Mouse (Mus musculus) brain, embryonic 14.5 days (tissue): ENCODE measurements at regions not wholly inside any gene's neighbourhood (a gene's known extent, or its start where the extent isn't known, plus 50 kb on each side); places are given as distances from the start of the nearest gene placed in this dataset.

ENCODE experiments used
- CTCF ChIP-seq: fragments of 200-500 bp; IDR thresholded peaks from 2 replicates; pipeline ENCODE4 v1.5.1; 2012; ENCODE audit warnings: inconsistent platforms, mild to moderate bottlenecking, moderate library complexity, borderline replicate concordance; ENCODE audit not compliant: insufficient read depth, insufficient read length; ENCODE audit errors: extremely low read depth
- POLR2A ChIP-seq: fragments of 200-500 bp; IDR thresholded peaks from 2 replicates; pipeline ENCODE4 v1.6.1; 2012; ENCODE audit warnings: mild to moderate bottlenecking, inconsistent platforms, borderline replicate concordance; ENCODE audit not compliant: poor library complexity, insufficient read depth, insufficient read length, severe bottlenecking; ENCODE audit errors: extremely low read depth

DNA sequence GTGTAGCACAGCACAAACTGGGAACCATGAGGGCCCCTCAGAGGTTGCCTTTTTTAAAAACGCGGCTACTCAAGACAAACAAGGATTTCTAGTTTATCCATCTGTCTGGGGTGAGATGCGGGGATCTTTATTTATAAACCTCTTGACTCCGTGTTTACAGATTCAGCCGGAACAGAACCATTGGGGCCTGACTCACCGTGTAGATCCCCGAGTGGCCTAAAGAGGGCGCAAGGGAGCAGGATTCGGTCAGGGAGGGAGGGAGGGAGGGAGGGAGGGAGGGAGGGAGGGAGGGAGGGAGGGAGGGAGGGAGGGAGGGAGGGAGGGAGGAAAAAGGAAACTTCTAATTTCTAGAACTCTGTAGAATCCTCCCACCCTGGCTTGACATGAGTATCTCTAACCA is 73.4 kb upstream of the Fzd10 start:
- TF ChIP-seq CTCF = peak; percentile 41; the same call in 1 of the 2 replicates
- no peak for TF ChIP-seq POLR2A
